Mouse (Mus musculus): ENCODE results near the gene Col5a3. TPM values are rescaled to one million over a fixed set of nuclear protein-coding genes. Genes with fewer than 3 reads are reported as not detected.
A peak's percentile ranks its signal among the peaks of the same experiment; 100 is the strongest.
"Not testable (repeated sequence)": the region's sequence is repeated elsewhere in the genome, so short reads cannot be mapped to it uniquely, and the experiment has no call there.

Col5a3 gene
- polyA plus RNA-seq, 1 experiment from 2014 or later: not detected

- H3K9me3 ChIP-seq (replicated peaks; ENCODE audit: control insufficient read depth, low read length): no peaks in the 10 kb centered on the region
- H3K4me3 ChIP-seq (ENCODE audit: low read depth, low read length): no peak overlapping the region
- H3K27me3 ChIP-seq (ENCODE audit: control insufficient read depth, insufficient read depth, low read length): 0 out of 2 replicates have a peak, but pooled peaks cover 2% of the 10 kb centered on the region
- H3K4me2 ChIP-seq: no peak overlapping the region
- no peak for ATAC-seq (replicated peaks; ENCODE audit: insufficient number of reproducible peaks, low FRiP score, low TSS enrichment)
- WGBS (ENCODE audit: insufficient replicate concordance): 79% methylated on average over 9 of the region's 9 CpGs
- H3K4me1 ChIP-seq (ENCODE audit: control insufficient read depth, insufficient read depth, low read length): no peaks in the 10 kb centered on the region
- H3K36me3 ChIP-seq (ENCODE audit: control insufficient read depth, insufficient read depth, low read length): no peaks in the 10 kb centered on the region
- H3K9ac ChIP-seq (ENCODE audit: low read depth, low read length): no peak overlapping the region
- H3K27ac ChIP-seq (ENCODE audit: low read depth, low read length): no peak overlapping the region
Measured at GRCm38 (mm10) chr9:20837184-20837947, 22.5 kb upstream of the Col5a3 start.

- not testable (repeated sequence) for H3K27me3 ChIP-seq (ENCODE audit: control insufficient read depth, insufficient read depth, low read length); H3K36me3 ChIP-seq (ENCODE audit: control insufficient read depth, insufficient read depth, low read length); H3K4me1 ChIP-seq (ENCODE audit: control insufficient read depth, insufficient read depth, low read length); H3K4me3 ChIP-seq (ENCODE audit: low read depth, low read length); ATAC-seq (replicated peaks; ENCODE audit: insufficient number of reproducible peaks, low FRiP score, low TSS enrichment); H3K27ac ChIP-seq (ENCODE audit: low read depth, low read length); H3K4me2 ChIP-seq; H3K9ac ChIP-seq (ENCODE audit: low read depth, low read length); H3K9me3 ChIP-seq (replicated peaks; ENCODE audit: control insufficient read depth, low read length)
- WGBS (ENCODE audit: insufficient replicate concordance): 79% methylated on average over 11 of the region's 11 CpGs
Measured at GRCm38 (mm10) chr9:20835431-20835954, 20.6 kb upstream of the Col5a3 start.

DNA sequence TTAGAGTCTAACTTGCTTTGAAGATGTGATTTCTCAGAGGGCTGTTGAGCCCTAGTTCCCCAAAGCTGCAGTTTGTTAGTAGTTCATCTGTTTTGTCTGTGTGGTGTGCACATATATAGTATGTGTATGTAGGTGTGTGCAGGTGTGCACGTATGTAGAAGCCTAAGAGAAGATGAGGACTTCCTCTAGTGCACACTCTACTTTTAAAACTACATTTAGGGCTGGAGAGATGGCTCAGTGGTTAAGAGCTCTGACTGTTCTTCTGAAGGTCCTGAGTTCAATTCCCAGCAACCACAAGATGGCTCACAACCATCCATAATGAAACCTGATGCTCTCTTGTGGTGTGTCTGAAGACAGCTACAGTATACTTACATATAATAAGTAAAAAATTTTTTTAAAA, 20.0 kb upstream of the Col5a3 start:
- no peak for ATAC-seq (replicated peaks; ENCODE audit: insufficient number of reproducible peaks, low FRiP score, low TSS enrichment)
- no peaks in the 10 kb centered on the region for H3K4me1 ChIP-seq (ENCODE audit: control insufficient read depth, insufficient read depth, low read length)
- H3K4me2 ChIP-seq: no peak overlapping the region
- H3K27me3 ChIP-seq (ENCODE audit: control insufficient read depth, insufficient read depth, low read length): peaks cover 5% of the 10 kb centered on the region; the same call in 1 of the 2 replicates
- no peaks in the 10 kb centered on the region for H3K36me3 ChIP-seq (ENCODE audit: control insufficient read depth, insufficient read depth, low read length)
- no peaks in the 10 kb centered on the region for H3K9me3 ChIP-seq (replicated peaks; ENCODE audit: control insufficient read depth, low read length)
- H3K4me3 ChIP-seq (ENCODE audit: low read depth, low read length): no peak overlapping the region
- 68% methylated on average over 1 of the region's 1 CpGs for WGBS (ENCODE audit: insufficient replicate concordance)
- H3K9ac ChIP-seq (ENCODE audit: low read depth, low read length): no peak overlapping the region
- no peak overlapping the region for H3K27ac ChIP-seq (ENCODE audit: low read depth, low read length)

DNA sequence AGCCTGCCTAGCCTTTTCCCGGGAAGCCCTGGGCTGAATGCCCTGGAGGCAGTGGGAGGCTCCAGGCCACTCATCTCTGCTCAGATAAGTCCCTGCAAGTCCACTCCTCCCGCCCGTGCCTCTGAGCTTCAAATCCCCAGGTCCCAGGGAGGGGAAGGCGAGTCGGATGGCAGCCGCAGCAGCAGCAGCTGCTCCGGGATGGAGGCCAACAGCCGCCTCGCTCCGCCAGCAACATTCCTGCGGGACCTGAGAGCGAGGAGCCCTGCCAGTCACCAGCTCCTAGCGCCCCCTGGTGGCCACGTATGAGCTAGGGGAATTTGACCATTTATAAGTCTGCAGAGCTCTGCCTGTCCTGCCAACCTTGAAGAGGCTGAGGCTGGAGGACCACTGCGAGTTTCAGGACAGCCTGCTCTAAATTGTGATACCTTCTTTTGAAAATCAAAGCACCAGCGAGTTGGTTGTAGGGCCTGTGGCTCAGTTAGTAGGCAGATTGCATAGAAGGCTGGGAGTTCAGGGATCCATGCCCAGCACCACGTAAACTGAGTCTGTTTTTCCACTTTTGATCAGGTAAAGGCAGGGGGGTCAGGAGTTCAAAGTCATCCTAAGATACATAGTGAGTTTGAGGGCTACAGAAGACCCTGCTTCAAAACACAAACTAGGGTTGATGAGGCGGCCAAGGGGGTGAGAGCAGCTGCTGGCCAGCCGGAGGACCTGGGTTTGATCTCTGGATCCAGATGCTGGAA, 16.2 kb upstream of the Col5a3 start:
- Histone ChIP-seq H3K27ac (ENCODE audit: low read depth, low read length) (no peak overlapping the region), H3K4me3 (ENCODE audit: low read depth, low read length) (no peak overlapping the region), H3K4me2 (no peak overlapping the region), H3K27me3 (ENCODE audit: control insufficient read depth, insufficient read depth, low read length) (peaks cover 10% of the 10 kb centered on the region; the same call in 1 of the 2 replicates), H3K9me3 (replicated peaks; ENCODE audit: control insufficient read depth, low read length) (no peaks in the 10 kb centered on the region), H3K36me3 (ENCODE audit: control insufficient read depth, insufficient read depth, low read length) (no peaks in the 10 kb centered on the region), H3K4me1 (ENCODE audit: control insufficient read depth, insufficient read depth, low read length) (no peaks in the 10 kb centered on the region), H3K9ac (ENCODE audit: low read depth, low read length) (peak overlapping the region; percentile 28; the same call in 1 of the 2 replicates)
- 14% methylated on average over 19 of the region's 19 CpGs for WGBS (ENCODE audit: insufficient replicate concordance)
- ATAC-seq (replicated peaks; ENCODE audit: insufficient number of reproducible peaks, low FRiP score, low TSS enrichment): peak; percentile 77

DNA sequence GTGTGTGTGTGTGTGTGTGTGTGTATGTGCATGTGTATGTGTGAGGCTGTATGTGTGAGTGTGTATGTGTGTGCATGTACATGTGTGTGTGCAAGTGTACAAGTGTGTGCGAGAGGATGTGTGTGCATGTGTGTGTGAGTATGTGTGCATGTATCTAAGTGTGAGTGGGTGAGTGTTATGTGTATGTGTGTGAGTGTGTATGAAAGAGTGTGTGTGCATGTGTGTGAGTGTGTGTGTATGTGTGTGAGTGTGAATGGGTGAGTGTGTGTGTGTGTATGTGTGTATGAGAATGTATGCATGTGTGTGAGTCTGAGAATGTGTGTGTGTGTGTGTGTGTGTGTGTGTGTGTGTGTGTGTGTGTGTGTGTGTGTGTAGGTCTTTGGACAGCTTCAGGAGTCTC, 13.3 kb upstream of the Col5a3 start:
- H3K9me3 ChIP-seq (replicated peaks; ENCODE audit: control insufficient read depth, low read length): no peaks in the 10 kb centered on the region
- WGBS (ENCODE audit: insufficient replicate concordance): 90% methylated on average over 1 of the region's 1 CpGs
- no peaks in the 10 kb centered on the region for H3K36me3 ChIP-seq (ENCODE audit: control insufficient read depth, insufficient read depth, low read length)
- no peak for ATAC-seq (replicated peaks; ENCODE audit: insufficient number of reproducible peaks, low FRiP score, low TSS enrichment)
- H3K4me3 ChIP-seq (ENCODE audit: low read depth, low read length): no peak overlapping the region
- peaks cover 7% of the 10 kb centered on the region; the same call in 1 of the 2 replicates for H3K27me3 ChIP-seq (ENCODE audit: control insufficient read depth, insufficient read depth, low read length)
- H3K4me1 ChIP-seq (ENCODE audit: control insufficient read depth, insufficient read depth, low read length): no peaks in the 10 kb centered on the region
- no peak overlapping the region for H3K4me2 ChIP-seq
- no peak overlapping the region for H3K9ac ChIP-seq (ENCODE audit: low read depth, low read length)
- no peak overlapping the region for H3K27ac ChIP-seq (ENCODE audit: low read depth, low read length)

GRCm38 (mm10) chr9:20825781-20826180, 10.9 kb upstream of the Col5a3 start:
- Histone ChIP-seq H3K4me1 (ENCODE audit: control insufficient read depth, insufficient read depth, low read length) (no peaks in the 10 kb centered on the region), H3K4me3 (ENCODE audit: low read depth, low read length) (no peak overlapping the region), H3K36me3 (ENCODE audit: control insufficient read depth, insufficient read depth, low read length) (no peaks in the 10 kb centered on the region), H3K9ac (ENCODE audit: low read depth, low read length) (no peak overlapping the region), H3K4me2 (no peak overlapping the region), H3K27me3 (ENCODE audit: control insufficient read depth, insufficient read depth, low read length) (peaks cover 7% of the 10 kb centered on the region; the same call in 1 of the 2 replicates), H3K9me3 (replicated peaks; ENCODE audit: control insufficient read depth, low read length) (no peaks in the 10 kb centered on the region), H3K27ac (ENCODE audit: low read depth, low read length) (no peak overlapping the region)
- WGBS (ENCODE audit: insufficient replicate concordance): 58% methylated on average over 5 of the region's 5 CpGs
- no peak for ATAC-seq (replicated peaks; ENCODE audit: insufficient number of reproducible peaks, low FRiP score, low TSS enrichment)

DNA sequence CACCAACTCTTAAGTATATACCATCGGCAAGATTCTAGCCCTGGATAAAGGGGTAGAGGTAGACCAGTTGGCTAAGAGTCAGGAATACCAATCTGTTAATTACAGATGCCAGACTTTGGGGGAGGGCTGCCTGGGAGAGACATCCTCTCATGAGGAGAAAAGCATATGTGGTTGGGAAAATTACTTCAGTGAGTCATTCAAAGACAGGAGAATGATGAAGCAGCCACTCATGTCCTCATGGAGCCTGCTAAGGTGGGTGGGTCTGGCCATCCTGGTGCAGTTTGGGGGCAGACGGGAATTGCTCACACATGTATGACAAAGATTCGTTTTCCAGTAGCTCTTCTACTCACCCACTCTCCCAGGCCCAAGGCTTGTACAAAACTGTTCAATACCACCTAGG, 8.0 kb upstream of the Col5a3 start:
- no peaks in the 10 kb centered on the region for H3K27me3 ChIP-seq (ENCODE audit: control insufficient read depth, insufficient read depth, low read length)
- no peak overlapping the region for H3K4me3 ChIP-seq (ENCODE audit: low read depth, low read length)
- no peaks in the 10 kb centered on the region for H3K9me3 ChIP-seq (replicated peaks; ENCODE audit: control insufficient read depth, low read length)
- no peak overlapping the region for H3K27ac ChIP-seq (ENCODE audit: low read depth, low read length)
- no peaks in the 10 kb centered on the region for H3K36me3 ChIP-seq (ENCODE audit: control insufficient read depth, insufficient read depth, low read length)
- no peaks in the 10 kb centered on the region for H3K4me1 ChIP-seq (ENCODE audit: control insufficient read depth, insufficient read depth, low read length)
- no peak overlapping the region for H3K4me2 ChIP-seq
- H3K9ac ChIP-seq (ENCODE audit: low read depth, low read length): no peak overlapping the region
- no peak for ATAC-seq (replicated peaks; ENCODE audit: insufficient number of reproducible peaks, low FRiP score, low TSS enrichment)
- 66% methylated on average over 3 of the region's 3 CpGs for WGBS (ENCODE audit: insufficient replicate concordance)

GRCm38 (mm10) chr9:20820001-20820400, 5.1 kb upstream of the Col5a3 start:
- Histone ChIP-seq H3K27ac (ENCODE audit: low read depth, low read length) (no peak overlapping the region), H3K9ac (ENCODE audit: low read depth, low read length) (no peak overlapping the region), H3K27me3 (ENCODE audit: control insufficient read depth, insufficient read depth, low read length) (peaks cover 5% of the 10 kb centered on the region; the same call in 1 of the 2 replicates), H3K4me2 (no peak overlapping the region), H3K36me3 (ENCODE audit: control insufficient read depth, insufficient read depth, low read length) (no peaks in the 10 kb centered on the region), H3K4me3 (ENCODE audit: low read depth, low read length) (no peak overlapping the region), H3K4me1 (ENCODE audit: control insufficient read depth, insufficient read depth, low read length) (peaks cover 2% of the 10 kb centered on the region), H3K9me3 (replicated peaks; ENCODE audit: control insufficient read depth, low read length) (no peaks in the 10 kb centered on the region)
- no peak for ATAC-seq (replicated peaks; ENCODE audit: insufficient number of reproducible peaks, low FRiP score, low TSS enrichment)
- WGBS (ENCODE audit: insufficient replicate concordance): 70% methylated on average over 5 of the region's 5 CpGs

All from heart, embryonic 11.5 days (tissue).